1 mouse cellular context compared by ENCODE assay signal in genomic region chr6:97806781-97807743, GRCm38 (mm10).
TF ChIP-seq lines count a peak whose summit lies in the region.

Mitf (plus strand) TSS chr6:97807052.

TF ChIP-seq in CH12.LX, 34 proteins besides CTCF, POLR2A, EP300 and RAD21 (continued from another document):
- no peak for TF ChIP-seq ZC3H11A (IDR thresholded peaks at IDR 0.05; ENCODE audit: low read depth, low read length)
- TF ChIP-seq HCFC1 (IDR thresholded peaks at IDR 0.05; ENCODE audit: low read depth, low read length) = peak; percentile 99
- TF ChIP-seq MXI1 (IDR thresholded peaks at IDR 0.05; ENCODE audit: low read depth, low read length) = peak; percentile 98
- peak; percentile 52; the same call in 1 of the 2 replicates for TF ChIP-seq CHD2 (IDR thresholded peaks at IDR 0.05; ENCODE audit: low read length)
- TF ChIP-seq SMC3 (IDR thresholded peaks at IDR 0.05; ENCODE audit: low read depth, low read length) = no peak
- peak; percentile 62 for TF ChIP-seq TCF12 (IDR thresholded peaks at IDR 0.05; ENCODE audit: low read depth, low read length)
- no peak for TF ChIP-seq UBTF (IDR thresholded peaks at IDR 0.05; ENCODE audit: low read depth, low read length)
- TF ChIP-seq CHD1 (IDR thresholded peaks at IDR 0.05; ENCODE audit: low read depth, low read length) = no peak
- peak; percentile 84 for TF ChIP-seq ELF1 (IDR thresholded peaks at IDR 0.05; ENCODE audit: low read depth, low read length)
- TF ChIP-seq MYC (IDR thresholded peaks at IDR 0.05; ENCODE audit: low read depth, low read length) = peak; percentile 96
- TF ChIP-seq JUN (IDR thresholded peaks at IDR 0.05; ENCODE audit: insufficient read depth, low read depth, low read length) = no peak
- TF ChIP-seq ZKSCAN1 (IDR thresholded peaks at IDR 0.05; ENCODE audit: borderline replicate concordance, low read depth, low read length) = no peak
- TF ChIP-seq RCOR1 (conservative IDR thresholded peaks at IDR 0.05; ENCODE audit: low read depth, low read length) = no peak
- TF ChIP-seq MAFK (IDR thresholded peaks at IDR 0.05; ENCODE audit: insufficient replicate concordance, low read length) = no peak
- peak; percentile 76; the same call in 1 of the 2 replicates for TF ChIP-seq GABPA (IDR thresholded peaks at IDR 0.05; ENCODE audit: insufficient replicate concordance, low read depth, low read length)
- no peak; the same call in 1 of the 2 replicates for TF ChIP-seq ZMIZ1 (IDR thresholded peaks at IDR 0.05; ENCODE audit: low read depth, low read length)
- no peak for TF ChIP-seq JUND (conservative IDR thresholded peaks at IDR 0.05; ENCODE audit: low read depth, low read length)
- TF ChIP-seq TBP (conservative IDR thresholded peaks at IDR 0.05; ENCODE audit: low read depth, low read length) = peak; percentile 62
- TF ChIP-seq ETS1 (conservative IDR thresholded peaks at IDR 0.05; ENCODE audit: low read depth, low read length) = no peak
- 0 out of 2 replicates have a peak, but pooled peaks have one; percentile 62 for TF ChIP-seq E2F4 (IDR thresholded peaks at IDR 0.05; ENCODE audit: insufficient replicate concordance, low read depth, low read length)
